Mouse (Mus musculus): ENCODE data around the gene Trir.

Trir gene

DNA sequence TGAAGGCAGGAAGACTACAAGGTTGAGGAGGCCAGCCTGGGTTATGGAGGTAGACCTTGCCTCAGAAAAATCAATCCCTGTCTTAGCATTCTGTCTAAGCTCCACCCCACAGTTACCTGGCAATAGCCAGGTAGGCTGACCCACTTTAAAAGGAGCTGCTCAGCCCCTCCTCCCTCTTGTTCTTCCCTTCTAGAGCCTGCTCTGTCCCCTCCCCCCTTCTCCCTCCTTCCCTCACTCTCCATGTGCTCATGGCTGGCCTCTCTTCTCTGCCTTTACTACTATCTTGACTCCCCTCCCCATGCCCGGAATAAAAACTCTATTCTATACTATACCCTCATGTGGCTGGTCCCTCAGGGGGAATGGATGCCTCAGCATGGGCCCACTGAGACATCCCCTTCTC lies 7.2 kb downstream of the Trir start:
- in situ Hi-C loops (cut with MboI; ENCODE audit: low pct_unique_long_range_greater_than_20kb in 1 of 2, low sequenced_read_pairs in 2 of 2, unreplicated experiment in 1 of 2) = no loop called here

DNA sequence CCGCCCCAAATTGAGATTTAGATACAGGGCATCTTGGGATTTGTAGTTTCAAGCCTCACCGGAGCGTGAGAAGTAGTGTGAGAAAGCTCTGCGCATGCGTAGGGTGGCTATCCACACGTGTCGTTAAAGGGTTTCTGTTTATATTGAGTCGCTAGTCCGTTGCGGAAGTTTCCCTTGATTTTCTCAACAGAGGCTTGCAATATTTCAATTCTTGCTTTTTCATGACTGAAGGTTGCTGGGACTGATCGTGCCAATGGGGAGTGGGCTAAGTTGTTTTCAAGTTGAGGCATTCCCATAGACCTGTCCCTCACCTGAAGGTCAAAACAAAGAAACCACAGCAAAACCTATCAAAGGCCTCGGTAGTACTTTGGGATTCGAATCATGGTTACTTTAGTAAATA lies 8.1 kb downstream of the Trir start:
- in situ Hi-C loops (cut with MboI; ENCODE audit: low pct_unique_long_range_greater_than_20kb in 1 of 2, low sequenced_read_pairs in 2 of 2, unreplicated experiment in 1 of 2) = no loop called here

DNA sequence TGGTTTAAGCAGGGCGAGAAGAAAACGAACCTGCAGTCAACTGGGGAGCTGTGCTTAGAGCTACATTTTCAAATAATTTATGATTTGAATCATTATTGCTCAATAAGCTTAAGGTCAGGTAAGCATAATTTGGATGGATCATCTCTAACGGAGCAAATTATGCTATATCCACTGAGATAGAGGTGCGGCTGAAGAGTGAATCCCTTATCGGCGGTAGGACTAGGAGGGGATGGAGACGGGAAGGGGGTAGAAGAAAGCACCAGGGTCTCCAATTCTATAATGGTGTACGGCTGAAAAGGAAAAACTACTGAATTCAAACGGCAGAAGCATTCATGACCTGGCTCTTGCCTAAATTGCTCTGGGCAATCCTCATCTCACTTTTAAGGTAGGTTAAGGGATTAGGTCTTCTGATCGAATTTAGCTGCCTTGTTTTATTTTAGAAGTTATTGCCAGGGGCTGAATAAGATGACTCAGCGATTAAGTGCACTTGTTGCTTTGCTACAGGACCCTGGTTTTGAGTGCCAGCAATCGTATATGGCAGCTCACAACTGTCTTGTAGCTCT lies 8.6 kb downstream of the Trir start:
- in situ Hi-C loops (cut with MboI; ENCODE audit: low pct_unique_long_range_greater_than_20kb in 1 of 2, low sequenced_read_pairs in 2 of 2, unreplicated experiment in 1 of 2) = no loop called here

DNA sequence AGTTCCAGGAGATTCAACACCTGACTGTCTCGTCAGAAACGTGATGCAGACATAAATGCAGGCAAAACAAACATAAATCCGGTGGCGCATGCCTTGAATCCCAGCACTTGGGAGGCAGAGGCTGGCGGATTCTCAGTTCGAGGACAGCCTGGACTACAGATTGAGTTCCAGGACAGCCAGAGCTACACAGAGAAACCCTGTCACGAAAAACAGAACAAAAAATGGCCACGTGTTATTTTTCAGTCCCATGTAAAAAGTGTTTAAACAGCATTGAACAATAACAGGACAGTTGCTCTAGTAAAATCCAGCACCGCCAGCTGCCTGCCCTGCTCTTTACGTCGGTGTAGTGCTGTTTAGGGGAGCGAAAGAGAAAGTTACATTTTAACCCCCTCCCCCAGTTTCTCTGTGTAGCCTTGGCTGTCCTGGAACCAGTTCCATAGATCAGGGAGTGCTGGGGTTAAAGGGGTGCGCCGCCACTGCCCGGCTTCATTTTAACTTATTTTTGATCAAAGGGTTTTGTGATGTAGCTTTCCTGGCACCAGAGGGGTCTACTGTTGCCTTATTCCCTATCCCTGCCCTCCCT lies 9.2 kb downstream of the Trir start:
- in situ Hi-C loops (cut with MboI; ENCODE audit: low pct_unique_long_range_greater_than_20kb in 1 of 2, low sequenced_read_pairs in 2 of 2, unreplicated experiment in 1 of 2) = no loop called here

DNA sequence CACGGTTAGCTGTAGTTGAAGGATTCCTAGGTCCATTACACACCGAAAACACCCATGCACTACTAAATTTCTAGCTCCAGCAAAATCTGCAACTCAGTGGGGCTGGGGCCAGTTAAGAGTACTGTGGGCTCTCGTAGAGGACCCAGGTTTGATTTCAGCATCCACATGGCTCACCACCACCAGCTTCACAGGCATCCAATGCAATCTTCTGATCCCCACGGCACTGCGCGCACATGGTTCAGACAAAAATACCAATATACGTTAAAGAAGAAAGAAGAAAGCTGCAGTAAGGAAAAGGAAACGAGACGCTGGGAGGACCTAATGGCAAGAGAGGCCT lies 9.7 kb downstream of the Trir start:
- in situ Hi-C loops (cut with MboI; ENCODE audit: low pct_unique_long_range_greater_than_20kb in 1 of 2, low sequenced_read_pairs in 2 of 2, unreplicated experiment in 1 of 2) = no loop called here

DNA sequence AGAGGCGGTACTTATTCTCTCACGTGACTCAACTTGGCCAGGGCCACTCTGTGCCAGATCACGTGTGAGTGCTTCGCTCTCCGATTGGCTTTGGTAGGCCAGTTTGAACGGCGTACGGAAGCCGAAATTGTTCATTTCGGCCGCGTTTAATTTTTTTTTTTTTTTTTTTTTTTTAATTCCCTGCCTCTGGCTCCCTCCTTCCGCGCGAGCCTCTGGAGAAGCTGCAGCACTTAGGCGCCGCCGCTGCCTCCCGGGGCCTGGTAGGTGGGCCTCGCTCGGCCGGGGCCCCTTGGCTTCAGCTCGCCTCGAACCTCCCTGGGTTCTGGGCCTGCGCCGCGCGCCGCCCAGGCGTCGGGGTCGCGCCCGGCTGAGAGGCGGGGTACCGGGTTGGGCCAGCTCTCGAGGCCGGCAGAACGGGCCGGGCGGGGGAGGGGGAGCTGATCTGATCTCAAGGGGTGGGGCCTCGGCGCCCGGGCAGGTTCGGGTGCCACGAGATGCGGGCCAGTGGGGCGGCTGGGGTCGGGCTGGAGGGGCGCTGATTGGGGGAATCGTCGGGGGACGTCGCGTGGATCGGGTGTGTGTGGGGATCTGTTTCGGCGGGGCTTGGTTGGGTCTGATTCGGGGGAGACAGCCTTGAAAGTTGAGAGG lies 10.2 kb downstream of the Trir start, which contains the start of gene Tnpo2:
TSS of gene Tnpo2 (plus strand) at position 198 of the 648 bp plus-strand sequence.
- in situ Hi-C loops (cut with MboI; ENCODE audit: low pct_unique_long_range_greater_than_20kb in 1 of 2, low sequenced_read_pairs in 2 of 2, unreplicated experiment in 1 of 2) = no loop called here

DNA sequence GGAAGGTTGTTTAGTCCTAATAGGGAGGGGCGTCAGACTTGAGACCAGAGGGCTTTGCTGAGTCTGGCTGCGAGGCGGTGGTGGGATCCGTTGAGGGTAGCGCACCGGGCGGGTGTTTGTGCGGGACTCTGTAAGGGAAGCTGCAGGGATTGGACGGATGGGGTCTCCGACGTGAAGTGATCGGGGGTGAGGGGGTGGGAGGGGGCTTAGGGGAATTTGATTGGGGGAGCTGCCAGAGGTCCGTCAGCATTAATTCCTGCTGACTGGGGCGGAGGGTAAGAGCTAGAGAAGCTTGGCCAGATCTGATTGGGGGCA lies 10.7 kb downstream of the Trir start:
- in situ Hi-C loops (cut with MboI; ENCODE audit: low pct_unique_long_range_greater_than_20kb in 1 of 2, low sequenced_read_pairs in 2 of 2, unreplicated experiment in 1 of 2) = no loop called here

DNA sequence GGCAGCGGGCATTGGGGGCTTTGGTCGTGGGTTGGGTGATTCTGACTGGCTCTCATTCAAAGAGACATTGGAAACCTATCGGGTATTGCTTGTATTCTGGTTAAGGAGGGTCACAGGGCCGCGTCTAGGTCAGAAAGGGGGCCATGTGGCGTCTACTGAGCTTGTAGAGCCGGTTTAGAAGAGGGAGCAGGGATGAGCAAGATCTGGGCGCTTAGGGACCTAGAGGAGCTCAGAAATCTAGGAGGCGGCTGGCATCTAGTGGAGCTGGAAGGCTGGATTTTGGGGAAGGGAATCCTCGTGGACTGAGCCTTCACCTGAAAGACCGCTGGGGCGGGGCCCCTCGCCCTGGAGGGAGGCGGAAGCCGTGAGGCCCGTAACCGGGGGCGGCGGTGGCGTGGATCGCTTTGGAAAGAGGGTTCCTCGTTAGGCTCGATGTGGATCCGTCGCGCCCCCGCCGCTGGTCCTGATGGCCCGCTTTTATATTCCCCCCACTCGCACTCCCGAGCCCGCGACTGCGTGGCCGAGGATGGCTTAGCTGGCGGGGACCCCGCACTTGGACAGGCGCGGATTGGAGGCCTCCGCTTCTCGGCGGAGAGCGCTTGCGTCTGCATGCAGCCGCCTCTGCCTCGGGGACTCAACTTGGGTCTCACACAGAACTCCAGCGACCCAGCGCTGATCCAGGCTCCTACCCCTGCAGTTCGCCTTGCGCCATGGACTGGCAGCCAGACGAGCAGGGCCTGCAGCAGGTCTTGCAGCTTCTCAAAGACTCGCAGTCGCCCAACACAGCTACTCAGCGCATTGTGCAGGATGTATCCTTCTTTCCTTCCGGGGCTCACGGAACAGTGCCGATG lies 11.3 kb downstream of the Trir start:
- in situ Hi-C loops (cut with MboI; ENCODE audit: low pct_unique_long_range_greater_than_20kb in 1 of 2, low sequenced_read_pairs in 2 of 2, unreplicated experiment in 1 of 2) = no loop called here

DNA sequence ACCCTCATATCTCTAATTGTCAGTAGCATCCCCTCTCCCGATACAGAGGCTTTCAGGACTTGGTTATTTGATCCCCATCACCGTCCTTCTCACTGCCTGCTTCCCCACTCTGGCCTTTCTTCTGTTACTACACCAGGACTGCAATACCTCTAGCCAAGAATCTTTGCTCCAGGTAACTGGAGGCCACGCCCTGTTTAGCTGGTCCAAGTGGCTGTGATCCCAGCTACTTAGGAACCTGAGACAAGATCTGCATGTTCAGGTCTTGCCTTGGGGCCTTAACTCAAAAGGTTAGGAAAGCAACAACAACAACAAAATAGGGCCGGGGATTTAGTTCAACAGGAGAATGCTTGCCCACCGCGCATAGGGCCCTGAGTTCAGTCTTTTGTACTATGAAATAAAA lies 17.0 kb downstream of the Trir start:
- in situ Hi-C loops (cut with MboI; ENCODE audit: low pct_unique_long_range_greater_than_20kb in 1 of 2, low sequenced_read_pairs in 2 of 2, unreplicated experiment in 1 of 2) = no loop called here

DNA sequence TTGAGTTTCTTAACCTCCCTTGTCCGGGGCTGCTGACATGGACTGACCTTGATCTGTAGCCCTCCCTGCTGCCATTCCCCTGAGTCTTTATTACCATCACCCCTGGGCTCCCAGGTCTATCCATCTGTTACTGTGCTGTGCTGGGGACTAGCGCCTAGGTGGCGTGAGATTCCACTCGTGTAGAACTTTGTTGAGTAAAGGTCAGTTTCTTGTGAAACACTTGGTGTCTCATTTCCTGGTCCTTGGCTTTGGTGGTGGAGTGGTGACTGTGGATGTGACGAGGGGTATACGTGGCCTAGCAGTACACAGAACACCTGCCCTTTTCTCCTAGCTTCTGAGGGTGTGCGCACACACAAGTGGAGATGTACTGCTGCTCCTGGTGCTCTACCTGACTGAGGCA lies 30.7 kb downstream of the Trir start:
- in situ Hi-C loops (cut with MboI; ENCODE audit: low pct_unique_long_range_greater_than_20kb in 1 of 2, low sequenced_read_pairs in 2 of 2, unreplicated experiment in 1 of 2) = no loop called here

DNA sequence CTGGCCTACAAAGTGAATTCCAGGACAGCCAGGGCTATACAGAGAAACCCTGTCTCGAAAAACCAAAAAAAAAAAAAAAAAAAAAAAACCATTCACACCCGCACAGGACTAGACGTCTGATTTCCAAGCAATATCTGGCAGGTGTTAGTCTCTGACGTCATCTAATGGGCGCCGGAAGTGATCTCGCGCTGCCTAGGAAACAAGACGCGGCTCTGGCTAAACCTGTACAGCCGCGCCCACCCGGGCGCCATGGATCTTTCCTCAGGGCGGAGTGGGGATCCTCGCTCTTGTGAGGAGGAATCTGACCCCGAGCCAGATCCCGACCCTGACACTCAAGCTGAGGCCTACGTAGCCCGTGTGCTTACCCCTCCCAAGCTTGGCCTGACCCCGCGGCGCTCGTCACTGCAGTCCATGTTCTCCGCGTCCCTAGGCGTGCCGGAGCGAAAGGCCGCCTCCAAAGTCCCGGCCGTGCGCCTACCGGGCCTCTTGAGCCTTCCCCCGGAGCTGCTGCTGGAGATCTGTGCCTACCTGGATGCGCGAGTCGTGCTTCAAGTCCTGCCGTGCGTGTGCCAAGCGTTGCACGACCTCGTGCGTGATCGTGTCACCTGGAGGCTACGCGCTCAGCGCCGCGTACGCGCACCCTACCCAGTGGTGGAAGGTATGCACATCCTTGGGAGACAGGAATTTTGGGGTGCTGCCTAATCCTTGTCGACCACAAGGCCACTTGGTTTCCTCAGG lies 33.4 kb downstream of the Trir start, which contains the start of gene Fbxw9:
TSS of gene Fbxw9 (plus strand) at position 177 of the 738 bp plus-strand sequence.
- in situ Hi-C loops (cut with MboI; ENCODE audit: low pct_unique_long_range_greater_than_20kb in 1 of 2, low sequenced_read_pairs in 2 of 2, unreplicated experiment in 1 of 2) = no loop called here

DNA sequence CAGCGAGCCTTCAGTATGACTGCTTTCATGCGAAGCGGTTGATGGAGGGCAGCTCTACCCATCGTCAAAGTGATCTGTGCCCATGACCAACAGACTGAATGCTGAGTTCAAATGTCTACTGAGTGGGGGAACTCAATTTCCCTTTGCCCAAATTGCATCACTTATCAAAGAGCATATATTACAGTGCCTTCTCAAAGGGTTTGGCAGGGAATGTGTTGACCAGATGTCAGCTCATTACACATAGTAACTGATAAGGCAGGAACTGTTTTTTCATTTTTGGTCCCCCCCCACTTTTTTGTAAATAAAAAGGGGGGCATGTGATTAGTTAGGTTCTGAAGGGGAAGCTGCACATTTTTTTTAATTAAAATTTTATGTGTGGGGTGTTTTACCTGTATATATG lies 36.0 kb downstream of the Trir start:
- in situ Hi-C loops (cut with MboI; ENCODE audit: low pct_unique_long_range_greater_than_20kb in 1 of 2, low sequenced_read_pairs in 2 of 2, unreplicated experiment in 1 of 2) = no loop called here

DNA sequence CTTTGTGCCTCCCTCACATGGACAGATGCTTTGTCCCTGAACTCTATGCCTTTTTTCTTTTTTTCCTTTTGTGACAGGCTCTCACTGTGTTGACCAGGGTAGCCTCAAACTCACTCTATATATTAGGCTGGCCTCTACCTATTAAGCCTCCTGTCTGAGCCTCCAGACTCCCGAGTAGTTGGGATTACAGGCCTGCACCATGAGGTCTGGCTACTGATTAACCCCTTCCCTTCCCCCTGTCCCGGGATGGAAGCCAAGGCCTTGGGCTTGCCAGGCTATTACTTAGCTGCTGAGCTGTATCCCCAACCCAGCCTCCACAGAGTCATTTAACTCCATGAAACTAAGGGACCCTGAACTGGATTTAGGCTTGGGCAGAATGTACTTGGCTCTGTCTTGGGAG lies 38.6 kb downstream of the Trir start:
- in situ Hi-C loops (cut with MboI; ENCODE audit: low pct_unique_long_range_greater_than_20kb in 1 of 2, low sequenced_read_pairs in 2 of 2, unreplicated experiment in 1 of 2) = no loop called here

DNA sequence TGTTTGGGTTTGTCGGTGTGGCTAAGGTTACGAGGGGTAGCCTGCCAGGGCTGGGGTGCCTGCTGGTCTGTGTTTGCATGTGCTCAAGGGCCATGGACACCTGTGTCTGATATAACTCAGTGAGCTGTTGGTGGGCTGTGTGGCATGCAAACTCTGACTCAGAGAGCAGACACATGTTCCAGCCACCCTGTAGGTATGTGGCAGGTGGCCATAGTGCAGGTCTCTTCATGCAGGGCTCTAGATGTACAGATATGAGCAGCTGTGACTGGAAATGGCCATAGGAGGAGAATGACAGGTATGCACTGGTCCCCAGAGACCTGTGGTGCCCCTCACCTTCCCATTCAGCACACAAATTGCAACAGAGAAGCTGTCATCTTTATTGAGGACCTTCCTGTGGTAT lies 40.5 kb downstream of the Trir start:
- in situ Hi-C loops (cut with MboI; ENCODE audit: low pct_unique_long_range_greater_than_20kb in 1 of 2, low sequenced_read_pairs in 2 of 2, unreplicated experiment in 1 of 2) = no loop called here

DNA sequence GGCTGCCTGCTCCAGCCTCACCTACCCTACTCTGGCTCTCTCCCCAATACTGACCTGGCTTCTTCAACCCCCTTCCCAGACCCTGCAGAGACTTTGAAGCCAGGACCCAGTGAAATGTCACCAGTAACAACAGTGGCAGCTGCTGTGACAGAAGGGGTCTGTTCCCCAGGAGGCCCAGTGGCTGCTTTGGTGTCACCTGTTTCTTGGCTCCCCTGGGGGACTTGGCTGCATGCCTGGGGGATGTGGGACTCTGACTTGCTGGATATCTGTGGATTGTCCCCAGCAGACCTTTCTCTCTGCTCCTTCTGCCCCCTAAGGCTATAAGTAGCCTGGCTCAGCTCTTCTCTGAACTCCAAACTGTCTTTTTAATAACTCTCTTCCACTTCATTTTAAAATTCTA lies 41.4 kb downstream of the Trir start, which contains the start of gene Gm5741:
TSS of gene Gm5741 (minus strand) at position 1 of the 400 bp plus-strand sequence.
- in situ Hi-C loops (cut with MboI; ENCODE audit: low pct_unique_long_range_greater_than_20kb in 1 of 2, low sequenced_read_pairs in 2 of 2, unreplicated experiment in 1 of 2) = no loop called here

DNA sequence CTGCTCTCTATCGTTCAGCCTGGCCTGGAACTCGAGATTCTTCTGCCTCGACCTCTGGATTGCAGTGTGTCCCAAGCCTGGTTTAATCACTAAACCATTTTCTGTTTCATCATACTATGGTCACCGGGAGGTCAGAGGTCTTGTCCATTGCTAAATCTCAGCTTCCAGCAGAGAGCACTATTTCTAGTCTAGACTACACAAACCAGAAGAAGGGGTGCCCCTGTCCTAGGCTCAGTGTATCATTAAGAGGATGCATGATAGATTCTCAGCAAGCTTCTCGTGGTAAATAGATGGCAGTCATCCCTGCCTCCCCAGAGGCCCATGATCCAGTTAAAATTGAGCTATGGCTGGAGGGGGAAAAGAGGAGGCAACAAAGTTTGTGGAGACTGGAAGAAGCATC lies 44.4 kb downstream of the Trir start:
- in situ Hi-C loops (cut with MboI; ENCODE audit: low pct_unique_long_range_greater_than_20kb in 1 of 2, low sequenced_read_pairs in 2 of 2, unreplicated experiment in 1 of 2) = no loop called here

DNA sequence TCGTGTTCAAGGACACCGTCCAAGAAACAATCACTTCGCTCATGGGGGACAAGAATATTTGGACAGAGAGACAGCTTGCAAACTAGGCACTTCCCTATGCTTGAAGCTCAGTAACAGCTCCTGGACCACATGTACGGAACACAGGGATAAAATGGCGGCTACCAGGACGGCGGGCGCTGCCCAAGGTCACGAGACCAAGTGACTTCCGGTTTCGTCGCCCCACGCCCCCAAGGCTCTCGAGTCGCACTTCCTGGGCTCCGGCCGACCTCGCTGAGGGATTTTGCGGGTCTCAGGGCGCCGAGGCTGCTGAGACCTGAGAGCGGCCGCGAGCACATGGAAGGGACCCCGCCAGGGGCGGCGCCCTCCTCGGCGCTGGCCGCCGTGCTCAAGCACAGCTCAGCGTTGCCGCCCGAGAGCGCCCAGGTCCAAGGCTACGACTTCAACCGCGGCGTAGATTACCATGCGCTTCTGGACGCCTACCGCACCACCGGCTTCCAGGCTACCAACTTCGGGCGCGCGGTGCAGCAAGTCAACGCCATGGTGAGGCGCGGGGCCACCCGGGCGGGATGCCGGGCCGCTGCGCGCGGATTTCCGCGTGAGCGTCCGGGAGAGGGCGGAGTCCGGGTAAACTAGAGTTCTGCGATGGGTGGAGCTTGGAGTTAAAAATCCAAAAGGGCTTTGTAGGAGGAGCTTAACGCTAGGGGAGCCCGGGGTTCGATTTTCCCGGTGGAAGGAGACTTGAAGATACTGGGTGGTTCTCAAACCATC lies 45.1 kb downstream of the Trir start, which contains the start of gene Dhps:
TSS of gene Dhps (plus strand) at position 244 of the 768 bp plus-strand sequence.
- in situ Hi-C loops (cut with MboI; ENCODE audit: low pct_unique_long_range_greater_than_20kb in 1 of 2, low sequenced_read_pairs in 2 of 2, unreplicated experiment in 1 of 2) = no loop called here

DNA sequence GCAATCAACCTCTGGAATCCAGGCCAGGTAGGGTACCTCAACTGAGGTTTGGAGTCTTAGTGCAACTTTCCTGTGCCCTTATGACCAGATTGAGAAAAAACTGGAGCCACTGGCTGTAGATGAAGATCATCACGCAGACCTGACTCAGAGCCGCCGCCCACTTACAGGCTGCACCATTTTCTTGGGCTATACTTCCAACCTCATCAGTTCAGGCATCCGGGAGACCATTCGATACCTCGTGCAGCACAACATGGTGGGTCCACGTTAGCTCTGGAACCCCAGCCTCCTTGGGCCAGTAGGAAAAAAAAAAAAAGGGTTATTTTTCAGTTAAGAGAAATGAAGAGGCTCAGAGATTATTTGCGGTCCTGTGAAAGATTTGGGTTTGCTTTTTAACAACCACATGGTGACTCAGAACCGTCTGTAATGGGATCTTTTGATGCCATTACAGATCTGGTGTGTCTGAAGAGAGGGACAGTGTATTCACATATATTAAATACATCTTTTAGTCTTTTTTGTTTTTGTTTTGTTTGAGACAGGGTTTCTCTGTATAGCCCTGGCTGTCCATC lies 45.8 kb downstream of the Trir start:
- in situ Hi-C loops (cut with MboI; ENCODE audit: low pct_unique_long_range_greater_than_20kb in 1 of 2, low sequenced_read_pairs in 2 of 2, unreplicated experiment in 1 of 2) = no loop called here
